Mouse (Mus musculus) liver, embryonic 16.5 days (tissue): ENCODE measurements around the gene Ubap2. TPM values are rescaled to one million over a fixed set of nuclear protein-coding genes. Genes with fewer than 3 reads are reported as not detected.
A peak's percentile ranks its signal among the peaks of the same experiment; 100 is the strongest.

Source experiments
- ATAC-seq: fragments of 200-750 bp; cut with Nextera tagmentation; 2 replicates; pipeline ENCODE4 v1.8.0; 2017; ENCODE audit warnings: low read depth, mild to moderate bottlenecking, moderate number of reproducible peaks, moderate library complexity
- H3K27ac ChIP-seq: fragments of 300-500 bp; sonication (generic); 2 replicates; pipeline ENCODE4 v1.5.1; 2014; ENCODE audit warnings: mild to moderate bottlenecking, low read length
- H3K27me3 ChIP-seq: fragments of 300-500 bp; sonication (generic); 2 replicates; pipeline ENCODE4 v1.6.1; 2014; ENCODE audit warnings: low read depth, low read length, mixed read lengths; ENCODE audit not compliant: control insufficient read depth, insufficient read depth
- H3K36me3 ChIP-seq: fragments of 300-500 bp; sonication (generic); 2 replicates; pipeline ENCODE4 v1.6.1; 2014; ENCODE audit warnings: mild to moderate bottlenecking; ENCODE audit not compliant: control insufficient read depth, insufficient read depth
- H3K4me1 ChIP-seq: fragments of 300-500 bp; sonication (generic); 2 replicates; pipeline ENCODE4 v1.6.1; 2014; ENCODE audit warnings: low read depth, low read length, mixed read lengths; ENCODE audit not compliant: control insufficient read depth
- H3K4me2 ChIP-seq: fragments of 300-500 bp; sonication (generic); 2 replicates; pipeline ENCODE4 v1.6.1; 2014; ENCODE audit warnings: low read depth, low read length, mixed read lengths
- H3K4me3 ChIP-seq: fragments of 300-500 bp; sonication (generic); 2 replicates; pipeline ENCODE4 v1.5.1; 2014; ENCODE audit warnings: low read depth, mild to moderate bottlenecking, low read length
- H3K9ac ChIP-seq: fragments of 300-500 bp; sonication (generic); 2 replicates; pipeline ENCODE4 v1.6.1; 2014; ENCODE audit warnings: low read depth, low read length
- H3K9me3 ChIP-seq: fragments of 300-500 bp; sonication (generic); replicated peaks from 2 replicates; pipeline ENCODE4 v1.6.1; 2016; ENCODE audit warnings: low read length; ENCODE audit not compliant: control insufficient read depth
- whole genome bisulfite sequencing: fragments of 180-500 bp; shearing (Covaris S2); extraction: QIAGEN DNeasy Blood & Tissue Kit; methylation state at CpG from one replicate; pipeline ENCODE4 v1.1.7; 2014; ENCODE audit not compliant: insufficient replicate concordance; 5-methylcytosine and 5-hydroxymethylcytosine counted together
- polyA plus RNA-seq: library from polyadenylated mRNA; unstranded; fragments of >200 nt; fragmentation: Nextera tagmentation; extraction: Ambion mirVana; gene quantifications from 2 replicates; pipeline ENCODE4 v1.2.1, GENCODE M21; 2015

Gene Ubap2
- polyA plus RNA-seq, 1 experiment from 2014 or later: 23.9 TPM

DNA sequence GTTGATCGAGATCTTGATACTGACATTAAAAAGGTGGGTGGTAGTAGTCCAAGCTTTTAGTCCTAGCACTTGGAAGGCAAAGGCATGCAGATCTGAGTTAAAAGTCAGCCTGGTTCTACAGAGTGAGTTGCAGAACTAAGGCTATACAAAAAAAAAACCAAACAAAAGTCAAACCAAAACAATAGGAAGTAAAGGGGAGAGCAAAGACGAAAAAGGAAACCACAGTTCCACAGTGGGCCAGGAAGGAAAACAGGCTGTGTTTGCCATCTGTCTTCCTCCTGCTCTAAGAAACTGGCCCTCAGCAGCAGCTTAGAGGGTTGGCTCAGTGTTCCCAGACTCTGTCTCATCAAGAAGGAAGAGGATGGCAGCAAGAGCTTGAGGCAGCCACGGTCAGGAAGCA, 29.4 kb upstream of the Ubap2 start:
- no peaks in the 10 kb centered on the region for H3K27me3 ChIP-seq
- no peak overlapping the region for H3K4me3 ChIP-seq
- ATAC-seq: no peak
- H3K9me3 ChIP-seq: no peaks in the 10 kb centered on the region
- H3K36me3 ChIP-seq: peaks cover 64% of the 10 kb centered on the region
- peaks cover 23% of the 10 kb centered on the region for H3K4me1 ChIP-seq
- 25% methylated on average over 3 of the region's 3 CpGs for WGBS
- peak overlapping the region; percentile 12; the same call in 1 of the 2 replicates for H3K4me2 ChIP-seq
- no peak overlapping the region for H3K9ac ChIP-seq
- H3K27ac ChIP-seq: peak overlapping the region; percentile 3; the same call in 1 of the 2 replicates

DNA sequence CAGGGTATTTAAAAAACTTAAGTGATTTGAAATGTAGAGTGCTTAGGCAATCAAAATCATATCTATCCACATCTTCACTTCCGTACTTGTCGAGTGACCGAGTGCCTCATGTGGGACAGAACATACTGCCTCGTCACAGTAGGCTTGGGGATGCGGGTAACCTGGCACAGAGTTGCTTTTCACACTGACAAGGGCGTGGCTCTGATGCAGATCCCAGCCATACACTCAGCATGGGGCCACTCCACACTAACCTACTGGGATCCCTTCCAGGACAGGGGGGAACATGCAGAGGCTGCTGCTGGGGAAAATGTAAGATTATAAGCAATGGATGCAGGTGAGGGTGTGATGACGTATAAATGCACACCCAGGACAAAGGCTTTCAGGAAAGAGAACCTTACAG, 28.7 kb upstream of the Ubap2 start:
- H3K27me3 ChIP-seq: no peaks in the 10 kb centered on the region
- no peaks in the 10 kb centered on the region for H3K9me3 ChIP-seq
- ATAC-seq: no peak
- H3K9ac ChIP-seq: no peak overlapping the region
- peaks cover 21% of the 10 kb centered on the region for H3K4me1 ChIP-seq
- no peak overlapping the region for H3K4me3 ChIP-seq
- H3K4me2 ChIP-seq: no peak overlapping the region
- WGBS: 73% methylated on average over 7 of the region's 7 CpGs
- H3K36me3 ChIP-seq: peaks cover 65% of the 10 kb centered on the region
- peak overlapping the region; percentile 8; the same call in 1 of the 2 replicates for H3K27ac ChIP-seq

GRCm38 (mm10) chr4:41298976-41299375, 24.0 kb upstream of the Ubap2 start:
- H3K9me3 ChIP-seq: no peaks in the 10 kb centered on the region
- no peaks in the 10 kb centered on the region for H3K27me3 ChIP-seq
- H3K4me1 ChIP-seq: peaks cover 4% of the 10 kb centered on the region
- WGBS: 86% methylated on average over 5 of the region's 5 CpGs
- no peak overlapping the region for H3K27ac ChIP-seq
- H3K4me2 ChIP-seq: no peak overlapping the region
- no peak overlapping the region for H3K4me3 ChIP-seq
- H3K9ac ChIP-seq: no peak overlapping the region
- ATAC-seq: no peak
- H3K36me3 ChIP-seq: peaks cover 87% of the 10 kb centered on the region

- Histone ChIP-seq H3K27me3 (no peaks in the 10 kb centered on the region), H3K9ac (no peak overlapping the region), H3K4me2 (no peak overlapping the region), H3K4me3 (no peak overlapping the region), H3K4me1 (no peaks in the 10 kb centered on the region), H3K9me3 (no peaks in the 10 kb centered on the region), H3K36me3 (peaks cover 91% of the 10 kb centered on the region), H3K27ac (no peak overlapping the region)
- WGBS: 90% methylated on average over 7 of the region's 7 CpGs
- ATAC-seq: no peak
Measured at GRCm38 (mm10) chr4:41295960-41296359, 21.0 kb upstream of the Ubap2 start.

DNA sequence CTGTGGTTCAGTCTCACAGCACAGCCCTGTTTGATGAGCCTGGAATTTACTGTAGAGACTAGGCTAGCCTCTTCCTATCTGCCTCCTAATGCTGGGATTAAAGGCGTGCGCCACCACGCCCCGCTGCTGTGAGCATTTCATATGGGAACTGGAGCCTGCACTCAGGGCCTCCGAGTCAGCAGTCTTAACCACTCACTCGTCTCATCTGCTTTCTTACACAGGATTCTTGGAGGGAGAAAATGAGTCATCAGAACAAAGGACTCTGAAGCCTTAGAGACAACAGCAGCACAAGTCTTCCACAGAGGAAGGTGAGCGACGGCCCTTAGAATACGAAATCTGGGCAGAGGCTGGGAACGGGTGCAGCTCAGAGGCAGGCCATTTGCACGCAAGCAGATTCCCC, 20.6 kb upstream of the Ubap2 start:
- Histone ChIP-seq H3K4me2 (no peak overlapping the region), H3K36me3 (peaks cover 91% of the 10 kb centered on the region), H3K9me3 (no peaks in the 10 kb centered on the region), H3K27ac (no peak overlapping the region), H3K4me3 (no peak overlapping the region), H3K9ac (no peak overlapping the region), H3K27me3 (no peaks in the 10 kb centered on the region), H3K4me1 (no peaks in the 10 kb centered on the region)
- no peak for ATAC-seq
- WGBS: 94% methylated on average over 11 of the region's 11 CpGs

DNA sequence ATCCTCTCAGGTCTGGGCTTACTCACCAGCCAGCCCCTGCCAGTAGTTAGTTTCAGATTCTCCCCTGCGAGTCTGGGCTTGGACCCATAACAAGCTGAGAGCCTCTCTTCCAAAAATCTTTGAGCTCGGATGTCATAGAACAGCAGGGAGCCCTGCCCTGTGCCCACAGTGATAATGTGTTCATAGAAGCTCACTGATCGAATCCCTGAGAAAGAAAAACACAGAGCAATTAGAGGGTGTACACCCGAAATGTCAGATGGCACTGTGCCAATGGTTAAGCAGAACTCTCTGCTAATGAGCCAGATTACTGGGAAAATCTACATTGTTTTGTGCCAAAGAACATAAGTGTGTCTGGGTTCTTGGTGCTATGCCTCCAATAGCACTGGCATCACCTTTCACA, 19.0 kb upstream of the Ubap2 start:
- H3K4me1 ChIP-seq: no peaks in the 10 kb centered on the region
- H3K27me3 ChIP-seq: no peaks in the 10 kb centered on the region
- no peak overlapping the region for H3K4me2 ChIP-seq
- peaks cover 81% of the 10 kb centered on the region for H3K36me3 ChIP-seq
- H3K27ac ChIP-seq: no peak overlapping the region
- 78% methylated on average over 4 of the region's 4 CpGs for WGBS
- no peaks in the 10 kb centered on the region for H3K9me3 ChIP-seq
- no peak for ATAC-seq
- H3K4me3 ChIP-seq: no peak overlapping the region
- no peak overlapping the region for H3K9ac ChIP-seq

GRCm38 (mm10) chr4:41289802-41290201, 14.9 kb upstream of the Ubap2 start:
- Histone ChIP-seq H3K36me3 (peaks cover 45% of the 10 kb centered on the region), H3K27me3 (no peaks in the 10 kb centered on the region), H3K4me3 (no peak overlapping the region), H3K27ac (no peak overlapping the region), H3K4me2 (no peak overlapping the region), H3K9ac (no peak overlapping the region), H3K9me3 (no peaks in the 10 kb centered on the region), H3K4me1 (no peaks in the 10 kb centered on the region; the same call in 1 of the 2 replicates)
- no peak for ATAC-seq
- WGBS: 87% methylated on average over 7 of the region's 7 CpGs

DNA sequence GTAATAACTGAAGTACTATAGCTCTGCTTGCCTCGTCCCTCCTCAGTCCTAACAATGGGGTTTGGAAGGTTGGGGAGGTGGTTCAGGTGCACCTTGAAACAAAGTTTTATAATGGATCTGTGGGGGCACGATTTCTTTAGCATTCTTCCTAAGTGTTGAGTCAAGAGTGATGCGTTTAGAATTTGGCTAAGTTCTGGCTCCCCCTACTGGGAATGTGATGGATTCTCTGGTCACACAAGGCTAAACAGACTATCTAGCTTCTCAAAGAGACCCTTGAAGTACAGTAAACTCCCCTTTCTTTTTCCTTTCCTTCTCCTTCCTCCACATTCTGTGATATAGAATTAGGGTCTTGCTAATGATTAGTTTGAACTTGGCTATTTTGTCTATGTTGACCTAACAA, 11.5 kb upstream of the Ubap2 start:
- Histone ChIP-seq H3K9ac (no peak overlapping the region), H3K4me2 (no peak overlapping the region), H3K4me1 (no peaks in the 10 kb centered on the region; the same call in 1 of the 2 replicates), H3K27me3 (no peaks in the 10 kb centered on the region), H3K36me3 (peaks cover 16% of the 10 kb centered on the region), H3K9me3 (no peaks in the 10 kb centered on the region), H3K27ac (no peak overlapping the region), H3K4me3 (no peak overlapping the region)
- 0 out of 2 replicates have a peak, but pooled peaks have one; percentile 35 for ATAC-seq
- 18% methylated on average over 3 of the region's 3 CpGs for WGBS

GRCm38 (mm10) chr4:41284087-41284486, 9.1 kb upstream of the Ubap2 start:
- H3K36me3 ChIP-seq: no peaks in the 10 kb centered on the region
- H3K9me3 ChIP-seq: no peaks in the 10 kb centered on the region
- H3K9ac ChIP-seq: no peak overlapping the region
- H3K27me3 ChIP-seq: no peaks in the 10 kb centered on the region
- H3K4me1 ChIP-seq: no peaks in the 10 kb centered on the region; the same call in 1 of the 2 replicates
- no peak for ATAC-seq
- H3K4me3 ChIP-seq: no peak overlapping the region
- H3K27ac ChIP-seq: no peak overlapping the region
- no peak overlapping the region for H3K4me2 ChIP-seq
- WGBS: 71% methylated on average over 2 of the region's 2 CpGs
